Mouse (Mus musculus) gastrocnemius, postnatal 36 days (tissue): ENCODE results near the gene Fth1. TPM values are rescaled to one million over a fixed set of nuclear protein-coding genes. Genes with fewer than 3 reads are reported as not detected.

Experiments
- DNase-seq, 2 experiments: peaks; one replicate each; pipeline ENCODE4 v3.0.0; 2022
- intact Hi-C: fragments of 180-260 bp; cut with DNase I; formaldehyde crosslinking; loops from one replicate; pipeline ENCODE4 v1.15.1; 2025
- total RNA-seq, 2 experiments: library from RNA; stranded (reverse); gene quantifications; 2 replicates each; pipeline ENCODE4 v1.2.3; 2021

Fth1 gene
- total RNA-seq, 2 experiments from 2014 or later, result 1,946 to 2,068 TPM

- intact Hi-C loops, result no loop called here
Measured at GRCm38 (mm10) chr19:9987593-9987992, 7.2 kb downstream of the Fth1 start.

GRCm38 (mm10) chr19:9989171-9989883 lies 8.9 kb downstream of the Fth1 start:
- intact Hi-C loops, result no loop called here
- DNase-seq, result no peak

More at GRCm38 (mm10) chr19:9987593-9987992, 7.2 kb downstream of the Fth1 start:
- no peak for DNase-seq

- DNase-seq, result no peak
- intact Hi-C loops, result no loop called here
Measured at GRCm38 (mm10) chr19:9989884-9990256, 9.5 kb downstream of the Fth1 start.

GRCm38 (mm10) chr19:9991304-9991703 lies 10.9 kb downstream of the Fth1 start:
- intact Hi-C loops, result loop anchor here (1.0 kb wide), 1 partner anchor 75 kb away; no protein-coding TSS in a partner anchor
- peak; percentile 73 to 85 for DNase-seq

- no peak for DNase-seq
- intact Hi-C loops, result no loop called here
Measured at GRCm38 (mm10) chr19:9992011-9992958, 11.9 kb downstream of the Fth1 start.

GRCm38 (mm10) chr19:9993036-9993656 lies 12.7 kb downstream of the Fth1 start:
- peak; percentile 90 to 93 for DNase-seq
- intact Hi-C loops, result no loop called here

- no peak for DNase-seq
- intact Hi-C loops, result no loop called here
Measured at GRCm38 (mm10) chr19:9997204-9998062, 17.0 kb downstream of the Fth1 start.

GRCm38 (mm10) chr19:9998063-9998416 lies 17.6 kb downstream of the Fth1 start:
- intact Hi-C loops, result no loop called here
- DNase-seq, result no peak

GRCm38 (mm10) chr19:9998736-9999486 lies 18.5 kb downstream of the Fth1 start:
- intact Hi-C loops, result no loop called here
- DNase-seq, result no peak

- DNase-seq, result no peak
- intact Hi-C loops, result loop anchor here (1.0 to 2.0 kb wide), 2 partner anchors 34 to 198 kb away; no protein-coding TSS in a partner anchor
Measured at GRCm38 (mm10) chr19:10000330-10000729, 19.9 kb downstream of the Fth1 start.

- intact Hi-C loops, result loop anchor here (2.0 kb wide), 1 partner anchor 197 kb away; no protein-coding TSS in a partner anchor
- no peak for DNase-seq
Measured at GRCm38 (mm10) chr19:10001206-10001969, 21.0 kb downstream of the Fth1 start, which contains the start of the genes Best1 and Rab3il1. Best1 (minus strand) TSS chr19:10001633. Rab3il1 (plus strand) TSS chr19:10001669.

GRCm38 (mm10) chr19:10003696-10004095 lies 23.3 kb downstream of the Fth1 start:
- intact Hi-C loops, result no loop called here

GRCm38 (mm10) chr19:10011408-10011807 lies 31.0 kb downstream of the Fth1 start:
- no peak for DNase-seq
- intact Hi-C loops, result no loop called here

More at GRCm38 (mm10) chr19:10003696-10004095, 23.3 kb downstream of the Fth1 start:
- DNase-seq, result no peak

- DNase-seq, result peak; percentile 71 to 72
- intact Hi-C loops, result no loop called here
Measured at GRCm38 (mm10) chr19:10012827-10013278, 32.5 kb downstream of the Fth1 start.

GRCm38 (mm10) chr19:10013348-10013747 lies 33.0 kb downstream of the Fth1 start:
- intact Hi-C loops, result no loop called here
- DNase-seq, result peak; percentile 51 to 59

GRCm38 (mm10) chr19:10013913-10014312 lies 33.5 kb downstream of the Fth1 start:
- DNase-seq, result peak in 1 of 2 experiments; percentile 51
- intact Hi-C loops, result no loop called here

- no peak for DNase-seq
- intact Hi-C loops, result no loop called here
Measured at GRCm38 (mm10) chr19:10014824-10015223, 34.4 kb downstream of the Fth1 start.

- DNase-seq, result no peak
- intact Hi-C loops, result no loop called here
Measured at GRCm38 (mm10) chr19:10015442-10015841, 35.0 kb downstream of the Fth1 start.
